Mouse (Mus musculus): ENCODE measurements around the gene Gbp2b. TPM values are rescaled to one million over a fixed set of nuclear protein-coding genes. Genes with fewer than 3 reads are reported as not detected.
"Not testable (repeated sequence)": the region's sequence is repeated elsewhere in the genome, so short reads cannot be mapped to it uniquely, and the experiment has no call there.

Gene Gbp2b
- polyA plus RNA-seq, 1 experiment: not detected

DNA sequence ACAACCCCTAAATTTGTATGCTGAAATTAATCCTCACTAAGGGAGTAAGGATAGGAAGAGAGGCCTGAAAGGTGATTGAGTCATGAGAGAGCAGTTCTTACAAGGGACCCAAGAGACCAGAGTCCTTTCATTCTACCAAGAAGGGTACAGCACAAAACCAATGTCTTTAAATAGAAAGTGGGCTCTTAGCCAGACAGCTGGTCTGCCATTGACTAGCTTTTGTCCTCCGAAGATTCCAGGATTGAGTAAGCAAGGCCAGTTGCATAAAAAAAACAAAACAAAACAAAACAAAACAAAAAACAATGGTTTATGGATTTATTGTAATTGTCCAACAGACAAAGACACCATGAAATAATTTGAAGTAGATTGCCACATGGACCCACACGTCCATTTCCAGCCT, 5.8 kb upstream of the Gbp2b start:
- Histone ChIP-seq H3K27ac (replicated peaks; ENCODE audit: low read depth, low read length) (no peak overlapping the region), H3K4me3 (ENCODE audit: insufficient read depth, low read depth, low read length) (no peak overlapping the region), H3K4me1 (ENCODE audit: control insufficient read depth, insufficient read depth, insufficient read length, low read length) (peaks cover 5% of the 10 kb centered on the region; the same call in 1 of the 2 replicates)

DNA sequence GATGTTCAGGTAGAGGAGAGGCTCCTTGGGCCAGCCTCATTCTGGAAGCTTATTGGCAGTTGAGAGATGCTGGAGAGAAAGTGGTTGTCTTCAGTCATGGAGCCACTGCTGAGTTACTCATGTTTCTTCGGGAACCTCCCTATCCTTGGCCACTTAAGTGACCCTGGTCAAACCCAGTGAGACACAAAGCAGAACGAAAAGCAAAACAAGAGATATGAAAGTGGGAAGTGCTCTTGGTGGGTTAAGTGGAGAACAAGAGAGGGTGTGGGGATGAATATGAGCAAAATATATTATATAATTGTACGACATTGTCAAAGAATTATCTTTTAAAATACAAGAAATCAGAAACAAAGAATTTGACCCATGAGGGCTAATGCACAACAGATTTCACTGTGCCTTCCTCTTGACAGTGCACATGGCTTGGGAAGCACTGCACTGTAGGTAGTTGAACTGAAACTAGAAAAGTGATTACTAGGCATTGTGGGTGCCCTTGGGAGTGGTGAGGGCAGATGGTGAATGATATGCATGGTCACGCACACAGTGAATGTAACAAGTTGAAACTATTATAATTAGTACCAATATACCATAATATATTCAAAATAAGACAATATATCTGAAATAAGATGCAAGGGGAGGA, 4.1 kb upstream of the Gbp2b start:
- Histone ChIP-seq H3K4me1 (ENCODE audit: control insufficient read depth, insufficient read depth, insufficient read length, low read length) (peaks cover 5% of the 10 kb centered on the region; the same call in 1 of the 2 replicates), H3K27ac (replicated peaks; ENCODE audit: low read depth, low read length) (no peak overlapping the region), H3K4me3 (ENCODE audit: insufficient read depth, low read depth, low read length) (no peak overlapping the region)

GRCm38 (mm10) chr3:142597923-142598322, 3.3 kb downstream of the Gbp2b start:
- Histone ChIP-seq H3K27ac (replicated peaks; ENCODE audit: low read depth, low read length) (no peak overlapping the region), H3K4me1 (ENCODE audit: control insufficient read depth, insufficient read depth, insufficient read length, low read length) (no peaks in the 10 kb centered on the region), H3K4me3 (ENCODE audit: insufficient read depth, low read depth, low read length) (no peak overlapping the region)

DNA sequence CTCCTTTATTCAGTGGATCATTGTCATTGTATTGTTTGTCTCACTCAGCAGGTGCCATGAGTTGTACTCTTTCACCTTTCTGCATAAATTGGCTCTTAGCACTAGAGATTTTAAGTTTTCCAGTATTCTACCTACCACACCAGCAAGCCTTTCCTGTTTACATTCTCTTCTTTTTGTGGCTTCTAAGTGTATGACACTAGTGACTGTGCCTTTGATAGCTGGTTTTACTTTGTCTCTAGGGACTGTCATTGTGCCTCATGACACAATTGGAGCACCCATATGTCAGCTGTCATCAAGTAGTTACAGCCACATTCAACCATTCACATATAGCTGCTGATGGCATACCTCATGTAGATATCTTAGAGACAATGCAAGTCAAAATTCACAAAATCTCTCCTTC, 7.0 kb downstream of the Gbp2b start:
- Histone ChIP-seq H3K27ac (replicated peaks; ENCODE audit: low read depth, low read length) (no peak overlapping the region), H3K4me3 (ENCODE audit: insufficient read depth, low read depth, low read length) (no peak overlapping the region), H3K4me1 (ENCODE audit: control insufficient read depth, insufficient read depth, insufficient read length, low read length) (no peaks in the 10 kb centered on the region)

DNA sequence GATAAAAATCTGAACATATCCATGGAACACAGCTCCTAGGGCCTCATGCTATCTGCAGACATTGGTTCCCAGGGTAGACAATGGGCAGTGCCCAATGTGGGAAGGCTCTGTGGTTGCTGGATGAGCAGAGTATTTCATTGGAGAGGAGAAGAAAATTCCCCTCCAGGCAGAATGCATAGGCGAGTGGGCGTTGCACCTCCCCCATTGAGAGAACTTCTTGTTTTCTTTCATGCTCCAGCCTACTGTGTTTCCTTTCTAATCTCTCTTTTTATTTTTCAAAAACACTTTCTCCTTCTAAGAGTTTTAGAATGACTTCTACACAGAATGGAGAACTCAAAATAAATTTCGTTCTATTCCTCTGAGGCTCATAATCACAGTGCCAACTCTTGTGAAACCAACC, 24.0 kb downstream of the Gbp2b start:
- Histone ChIP-seq H3K27ac (replicated peaks; ENCODE audit: low read depth, low read length) (no peak overlapping the region), H3K4me1 (ENCODE audit: control insufficient read depth, insufficient read depth, insufficient read length, low read length) (peaks cover 4% of the 10 kb centered on the region; the same call in 1 of the 2 replicates)

GRCm38 (mm10) chr3:142619606-142620005, 25.0 kb downstream of the Gbp2b start:
- no peak overlapping the region for H3K4me3 ChIP-seq (ENCODE audit: insufficient read depth, low read depth, low read length)
- H3K4me1 ChIP-seq (ENCODE audit: control insufficient read depth, insufficient read depth, insufficient read length, low read length): peaks cover 4% of the 10 kb centered on the region; the same call in 1 of the 2 replicates
- H3K27ac ChIP-seq (replicated peaks; ENCODE audit: low read depth, low read length): peak overlapping the region; percentile 86

More for the DNA sequence above, 24.0 kb downstream of the Gbp2b start:
- no peak overlapping the region for H3K4me3 ChIP-seq (ENCODE audit: insufficient read depth, low read depth, low read length)

GRCm38 (mm10) chr3:142620111-142620955, 25.7 kb downstream of the Gbp2b start, which contains the start of gene Gbp2:
Gbp2 (plus strand) TSS chr3:142620602.
- peak within 1 kb of the TSS; percentile 63 for H3K4me3 ChIP-seq (ENCODE audit: insufficient read depth, low read depth, low read length)
- peak within 1 kb of the TSS; percentile 87 for H3K27ac ChIP-seq (replicated peaks; ENCODE audit: low read depth, low read length)
- H3K4me1 ChIP-seq (ENCODE audit: control insufficient read depth, insufficient read depth, insufficient read length, low read length): peaks cover 4% of the 10 kb centered on the region; the same call in 1 of the 2 replicates

- peak overlapping the region; percentile 87 for H3K27ac ChIP-seq (replicated peaks; ENCODE audit: low read depth, low read length)
- peak overlapping the region; percentile 63 for H3K4me3 ChIP-seq (ENCODE audit: insufficient read depth, low read depth, low read length)
These were observed 26.4 kb downstream of the Gbp2b start for GRCm38 (mm10) chr3:142620956-142621562.

GRCm38 (mm10) chr3:142630385-142630784, 35.7 kb downstream of the Gbp2b start:
- no peak overlapping the region for H3K4me3 ChIP-seq (ENCODE audit: insufficient read depth, low read depth, low read length)
- H3K4me1 ChIP-seq (ENCODE audit: control insufficient read depth, insufficient read depth, insufficient read length, low read length): no peaks in the 10 kb centered on the region
- H3K27ac ChIP-seq (replicated peaks; ENCODE audit: low read depth, low read length): no peak overlapping the region

More at GRCm38 (mm10) chr3:142620956-142621562, 26.4 kb downstream of the Gbp2b start:
- peaks cover 4% of the 10 kb centered on the region; the same call in 1 of the 2 replicates for H3K4me1 ChIP-seq (ENCODE audit: control insufficient read depth, insufficient read depth, insufficient read length, low read length)

DNA sequence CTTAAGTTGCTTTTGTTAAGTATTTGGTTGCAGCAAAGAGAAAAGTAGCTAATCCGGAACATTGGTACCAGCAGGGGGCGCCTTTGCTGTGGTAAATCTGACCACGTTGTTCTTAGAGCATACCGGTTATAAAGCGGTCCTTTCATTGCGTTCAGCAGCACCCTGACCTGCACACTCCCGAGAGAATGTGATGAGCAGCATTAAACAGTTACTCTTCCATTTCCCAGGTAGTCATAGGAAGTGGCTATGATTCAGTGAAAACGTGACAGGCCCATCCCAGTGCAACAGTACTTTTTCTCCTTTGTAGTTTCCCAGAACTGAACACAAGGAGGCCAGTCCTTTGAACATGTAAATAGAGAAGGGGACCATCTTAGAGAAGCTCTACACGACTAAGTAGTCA, 45.6 kb downstream of the Gbp2b start:
- Histone ChIP-seq H3K4me3 (ENCODE audit: insufficient read depth, low read depth, low read length) (no peak overlapping the region), H3K27ac (replicated peaks; ENCODE audit: low read depth, low read length) (no peak overlapping the region), H3K4me1 (ENCODE audit: control insufficient read depth, insufficient read depth, insufficient read length, low read length) (no peaks in the 10 kb centered on the region)

DNA sequence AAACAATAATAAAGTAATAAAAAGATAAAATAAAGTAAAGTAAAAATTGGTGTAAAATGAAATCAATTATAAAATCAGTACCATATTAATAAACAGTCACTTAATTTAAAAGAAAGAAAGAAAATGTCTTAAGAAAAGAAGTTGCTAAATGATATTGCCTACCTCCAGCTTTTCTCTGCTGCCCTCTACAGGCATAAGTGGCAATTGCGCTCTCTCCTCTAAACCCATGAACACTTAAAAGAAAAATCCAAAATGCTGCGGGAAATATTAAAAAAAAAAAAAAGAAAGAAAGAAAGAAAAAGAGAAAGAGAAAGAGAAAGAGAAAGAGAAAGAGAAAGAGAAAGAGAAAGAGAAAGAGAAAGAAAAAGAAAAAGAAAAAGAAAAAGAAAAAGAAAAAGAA, 51.3 kb downstream of the Gbp2b start:
- H3K27ac ChIP-seq (replicated peaks; ENCODE audit: low read depth, low read length); H3K4me1 ChIP-seq (ENCODE audit: control insufficient read depth, insufficient read depth, insufficient read length, low read length); H3K4me3 ChIP-seq (ENCODE audit: insufficient read depth, low read depth, low read length): not testable (repeated sequence)

DNA sequence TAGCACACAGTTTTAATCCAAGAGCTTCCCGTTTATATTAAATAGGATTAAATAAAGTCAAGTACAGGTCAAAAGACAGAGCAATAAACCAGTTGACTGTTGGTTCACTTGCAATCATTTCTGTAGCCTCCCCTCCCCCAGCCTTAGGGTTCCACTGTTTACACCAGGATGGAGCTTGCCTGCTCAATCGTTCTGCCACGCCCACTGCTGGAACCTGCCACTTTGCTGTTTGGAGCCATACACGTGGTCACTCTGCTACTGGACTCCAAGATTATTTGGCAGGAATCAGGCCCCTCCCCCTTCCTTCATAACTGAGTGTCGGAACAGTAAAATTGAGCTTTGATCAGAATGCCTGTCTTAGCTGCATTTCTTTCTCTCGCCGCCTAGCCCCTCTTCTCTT, 53.2 kb downstream of the Gbp2b start:
- H3K27ac ChIP-seq (replicated peaks; ENCODE audit: low read depth, low read length); H3K4me1 ChIP-seq (ENCODE audit: control insufficient read depth, insufficient read depth, insufficient read length, low read length); H3K4me3 ChIP-seq (ENCODE audit: insufficient read depth, low read depth, low read length): not testable (repeated sequence)

DNA sequence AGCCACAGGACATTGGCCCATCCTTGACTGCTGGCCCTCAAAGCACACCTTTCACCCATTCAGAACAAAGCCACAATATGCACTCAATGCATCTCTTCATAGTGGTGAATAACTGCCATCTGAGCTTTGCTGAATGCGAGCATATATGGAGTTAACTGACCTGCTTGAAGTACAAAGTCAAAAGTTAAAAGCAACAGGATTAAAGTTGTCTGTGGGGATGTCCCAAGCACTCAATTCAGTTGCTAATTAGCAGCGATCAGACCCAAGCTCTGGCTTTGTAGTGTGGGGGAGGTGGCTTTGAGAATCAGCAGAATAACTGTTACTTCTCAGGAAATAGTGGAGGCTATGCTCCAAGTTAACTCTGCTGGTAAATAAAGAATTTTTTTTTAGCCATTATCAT, 55.6 kb downstream of the Gbp2b start:
- Histone ChIP-seq H3K4me3 (ENCODE audit: insufficient read depth, low read depth, low read length) (no peak overlapping the region), H3K4me1 (ENCODE audit: control insufficient read depth, insufficient read depth, insufficient read length, low read length) (no peaks in the 10 kb centered on the region), H3K27ac (replicated peaks; ENCODE audit: low read depth, low read length) (no peak overlapping the region)

GRCm38 (mm10) chr3:142664723-142665122, 70.1 kb downstream of the Gbp2b start:
- Histone ChIP-seq H3K4me3 (ENCODE audit: insufficient read depth, low read depth, low read length) (no peak overlapping the region), H3K27ac (replicated peaks; ENCODE audit: low read depth, low read length) (no peak overlapping the region), H3K4me1 (ENCODE audit: control insufficient read depth, insufficient read depth, insufficient read length, low read length) (no peaks in the 10 kb centered on the region)
